Mouse (Mus musculus) spleen, postnatal 36 days (tissue): ENCODE results near the gene Krt88.

ENCODE experiments used
- DNase-seq, 2 experiments: peaks; one replicate each; pipeline ENCODE4 v3.0.0; 2022; ENCODE audit warnings: low spot score in 2 of 2, mixed read lengths in 1 of 2

Gene Krt88

GRCm38 (mm10) chr15:101479007-101479665, 31.6 kb downstream of the Krt88 start:
- no peak for DNase-seq

GRCm38 (mm10) chr15:101479666-101480060, 32.1 kb downstream of the Krt88 start:
- no peak for DNase-seq

GRCm38 (mm10) chr15:101482056-101482455, 34.5 kb downstream of the Krt88 start:
- no peak for DNase-seq

GRCm38 (mm10) chr15:101483646-101484045, 36.1 kb downstream of the Krt88 start:
- DNase-seq = no peak

GRCm38 (mm10) chr15:101484939-101485338, 37.4 kb downstream of the Krt88 start:
- DNase-seq = no peak

GRCm38 (mm10) chr15:101485911-101486635, 38.5 kb downstream of the Krt88 start:
- no peak for DNase-seq

GRCm38 (mm10) chr15:101491431-101491830, 43.9 kb downstream of the Krt88 start, which contains the start of gene Krt83:
Gene Krt83 (minus strand): TSS chr15:101491512.
- no peak for DNase-seq

- DNase-seq = no peak
These were observed 45.2 kb downstream of the Krt88 start for GRCm38 (mm10) chr15:101492718-101493117.

GRCm38 (mm10) chr15:101493713-101494112, 46.2 kb downstream of the Krt88 start:
- DNase-seq = no peak

- no peak for DNase-seq
These were observed 46.7 kb downstream of the Krt88 start for GRCm38 (mm10) chr15:101494203-101494602.

- DNase-seq = no peak
These were observed 47.7 kb downstream of the Krt88 start for GRCm38 (mm10) chr15:101495266-101495665.

- DNase-seq = no peak
These were observed 49.6 kb downstream of the Krt88 start for GRCm38 (mm10) chr15:101497181-101497580.
